Mouse (Mus musculus) limb, embryonic 14.5 days (tissue): Measurements from ENCODE around the gene Enoph1. TPM values are rescaled to one million over a fixed set of nuclear protein-coding genes. Genes with fewer than 3 reads are reported as not detected.
A peak's percentile ranks its signal among the peaks of the same experiment; 100 is the strongest.

Experiments
- ATAC-seq: fragments of 200-750 bp; cut with Nextera tagmentation; 2 replicates; pipeline ENCODE4 v1.8.0; 2017; ENCODE audit warnings: low read depth, moderate number of reproducible peaks, moderate TSS enrichment; ENCODE audit not compliant: low FRiP score
- DNase-seq: peaks from one replicate; pipeline ENCODE4 v3.0.0-alpha.2; 2015; ENCODE audit warnings: low spot score
- H3K27ac ChIP-seq: fragments of 300-500 bp; sonication (generic); replicated peaks from 2 replicates; pipeline ENCODE4 v1.5.1; 2014; ENCODE audit warnings: low read depth, mild to moderate bottlenecking, low read length, moderate library complexity, mixed read lengths
- H3K27me3 ChIP-seq: fragments of 300-500 bp; sonication (generic); 2 replicates; pipeline ENCODE4 v1.6.1; 2014; ENCODE audit warnings: low read length, mixed read lengths; ENCODE audit not compliant: control insufficient read depth, insufficient read depth
- H3K36me3 ChIP-seq: fragments of 300-500 bp; sonication (generic); 2 replicates; pipeline ENCODE4 v1.6.1; 2014; ENCODE audit warnings: mild to moderate bottlenecking, low read length, moderate library complexity, mixed read lengths; ENCODE audit not compliant: control insufficient read depth, insufficient read depth
- H3K4me1 ChIP-seq: fragments of 300-500 bp; sonication (generic); 2 replicates; pipeline ENCODE4 v1.6.1; 2014; ENCODE audit warnings: antibody characterized with exemption, low read length, mixed read lengths; ENCODE audit not compliant: control insufficient read depth, insufficient read depth
- H3K4me2 ChIP-seq: fragments of 300-500 bp; sonication (generic); replicated peaks from 2 replicates; pipeline ENCODE4 v1.6.1; 2014; ENCODE audit warnings: low read depth, mild to moderate bottlenecking, low read length, moderate library complexity; ENCODE audit not compliant: severe bottlenecking
- H3K4me3 ChIP-seq: fragments of 300-500 bp; sonication (generic); replicated peaks from 2 replicates; pipeline ENCODE4 v1.5.1; 2014; ENCODE audit warnings: low read length
- H3K9ac ChIP-seq: fragments of 300-500 bp; sonication (generic); 2 replicates; pipeline ENCODE4 v1.6.1; 2014; ENCODE audit warnings: mild to moderate bottlenecking, low read depth, low read length, moderate library complexity; ENCODE audit not compliant: severe bottlenecking
- H3K9me3 ChIP-seq: fragments of 300-500 bp; sonication (generic); 2 replicates; pipeline ENCODE4 v1.6.1; 2016; ENCODE audit warnings: low read length; ENCODE audit not compliant: control insufficient read depth
- POLR2A ChIP-seq: fragments of 200-500 bp; IDR thresholded peaks from 2 replicates; pipeline ENCODE4 v1.8.0; 2012; ENCODE audit warnings: inconsistent platforms, mild to moderate bottlenecking, moderate library complexity, borderline replicate concordance; ENCODE audit not compliant: insufficient read depth, insufficient read length; ENCODE audit errors: extremely low read depth
- WGBS: fragments of 180-500 bp; shearing (Covaris S2); extraction: QIAGEN DNeasy Blood & Tissue Kit; methylation state at CpG from one replicate; pipeline ENCODE4 v1.1.7; 2014; 5-methylcytosine and 5-hydroxymethylcytosine counted together
- polyA plus RNA-seq, 2 experiments: library from polyadenylated mRNA; depleted of rRNA in 1 of 2; stranded (reverse) in 1 of 2; unstranded in 1 of 2; fragments of >200 nt; fragmentation: Nextera tagmentation in 1 of 2; extraction: Ambion mirVana in 1 of 2; gene quantifications; 2 replicates each; pipeline versions ENCODE4 v1.2.1 to v1.2.3; 2012 to 2014

Enoph1 gene
- polyA plus RNA-seq, 2 experiments: 42.8 to 50.5 TPM

DNA sequence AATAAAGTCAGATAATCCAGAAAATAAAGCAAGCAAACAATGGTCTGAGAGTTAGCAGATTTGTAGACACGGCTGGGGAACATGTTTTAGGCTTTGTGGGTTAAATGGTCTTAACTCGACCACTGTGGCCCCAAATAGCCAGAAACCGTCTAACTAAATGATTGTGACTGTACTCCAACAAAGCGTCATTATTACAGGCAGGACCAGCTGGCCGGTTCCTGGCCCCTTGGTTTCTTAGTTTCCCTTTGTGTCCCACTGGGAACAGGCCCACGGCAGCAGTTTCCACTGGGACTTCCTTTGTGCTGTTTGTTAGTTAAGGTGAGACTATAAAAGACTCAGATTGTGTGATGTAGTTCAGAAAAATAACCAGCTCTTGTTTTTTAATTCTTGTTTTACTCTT lies 18.9 kb downstream of the Enoph1 start:
- no peak overlapping the region for H3K4me2 ChIP-seq
- H3K9ac ChIP-seq: no peak overlapping the region
- H3K27me3 ChIP-seq: no peaks in the 10 kb centered on the region
- no peak overlapping the region for H3K27ac ChIP-seq
- no peak for ATAC-seq
- WGBS: 36% methylated on average over 6 of the region's 6 CpGs
- TF ChIP-seq POLR2A: no peak
- DNase-seq: no peak
- no peak overlapping the region for H3K4me3 ChIP-seq
- peaks cover 4% of the 10 kb centered on the region; the same call in 1 of the 2 replicates for H3K4me1 ChIP-seq
- H3K9me3 ChIP-seq: no peaks in the 10 kb centered on the region
- H3K36me3 ChIP-seq: peaks cover 43% of the 10 kb centered on the region

DNA sequence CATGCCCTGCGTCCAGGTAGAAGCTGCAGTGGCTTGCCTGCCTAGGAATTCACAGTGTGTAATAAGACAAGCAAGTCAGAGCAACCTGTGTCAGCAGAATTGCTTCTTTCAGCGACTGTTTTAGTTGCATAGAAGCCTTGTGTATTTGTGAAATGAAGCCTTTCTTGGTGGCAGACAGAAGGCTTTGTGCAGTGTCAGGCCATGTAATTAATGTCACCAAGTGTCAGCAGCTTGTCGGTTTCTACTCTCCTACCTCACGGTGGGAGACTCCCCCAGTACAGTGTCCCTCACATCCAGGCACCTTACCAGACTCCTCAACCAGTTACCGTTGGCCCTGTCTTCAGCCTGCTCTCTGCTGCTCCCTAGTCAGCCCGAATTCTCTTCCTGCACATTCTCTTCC lies 19.5 kb downstream of the Enoph1 start:
- ATAC-seq (no peak), DNase-seq (no peak)
- no peaks in the 10 kb centered on the region for H3K9me3 ChIP-seq
- no peak overlapping the region for H3K4me3 ChIP-seq
- no peak overlapping the region for H3K27ac ChIP-seq
- no peaks in the 10 kb centered on the region for H3K27me3 ChIP-seq
- H3K4me1 ChIP-seq: peaks cover 4% of the 10 kb centered on the region; the same call in 1 of the 2 replicates
- peaks cover 49% of the 10 kb centered on the region for H3K36me3 ChIP-seq
- no peak overlapping the region for H3K4me2 ChIP-seq
- TF ChIP-seq POLR2A: no peak
- no peak overlapping the region for H3K9ac ChIP-seq
- WGBS: 64% methylated on average over 6 of the region's 6 CpGs

DNA sequence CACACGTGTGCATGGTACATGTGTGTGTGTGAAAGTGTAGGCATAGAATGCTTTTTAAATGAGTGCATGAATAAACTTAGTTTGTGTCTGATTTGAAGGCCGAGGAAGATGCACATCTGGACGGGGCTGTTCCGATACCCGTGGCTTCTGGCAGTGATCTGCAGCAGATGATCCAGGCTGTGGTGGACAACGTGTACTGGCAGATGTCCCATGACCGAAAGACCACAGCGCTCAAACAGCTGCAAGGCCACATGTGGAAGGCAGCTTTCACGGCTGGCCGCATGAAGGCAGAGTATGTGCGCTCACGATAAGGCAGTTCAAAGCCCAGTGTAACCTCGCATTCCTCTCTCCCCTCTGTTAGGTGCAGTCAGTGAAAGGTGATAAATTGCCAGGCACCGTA lies 21.1 kb downstream of the Enoph1 start:
- WGBS: 91% methylated on average over 14 of the region's 14 CpGs
- Histone ChIP-seq H3K36me3 (peaks cover 64% of the 10 kb centered on the region), H3K4me1 (0 out of 2 replicates have a peak, but pooled peaks cover 4% of the 10 kb centered on the region), H3K4me3 (no peak overlapping the region), H3K27ac (no peak overlapping the region), H3K4me2 (no peak overlapping the region), H3K9ac (no peak overlapping the region), H3K9me3 (no peaks in the 10 kb centered on the region), H3K27me3 (no peaks in the 10 kb centered on the region)
- DNase-seq: no peak
- TF ChIP-seq POLR2A: no peak
- no peak for ATAC-seq

DNA sequence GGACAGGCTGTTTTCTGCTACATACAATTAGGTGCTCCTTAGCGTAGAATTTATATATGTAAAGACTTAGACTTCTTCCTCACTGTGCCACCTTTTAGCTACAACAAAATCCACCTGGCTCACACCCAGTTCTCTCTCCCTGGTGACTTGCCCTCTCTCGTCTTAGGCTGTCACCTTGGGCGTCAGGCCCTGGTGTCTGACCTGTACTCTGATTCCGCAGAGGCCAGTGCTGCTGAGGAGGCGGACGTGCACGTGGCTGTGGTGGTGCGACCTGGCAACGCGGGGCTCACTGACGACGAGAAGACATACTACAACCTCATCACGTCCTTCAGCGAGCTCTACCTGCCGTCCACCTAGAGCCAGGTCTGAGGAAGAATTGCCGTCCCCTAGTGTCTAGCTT lies 27.8 kb downstream of the Enoph1 start:
- H3K9me3 ChIP-seq: no peaks in the 10 kb centered on the region
- no peaks in the 10 kb centered on the region for H3K4me1 ChIP-seq
- DNase-seq (no peak), ATAC-seq (no peak)
- peaks cover 50% of the 10 kb centered on the region for H3K36me3 ChIP-seq
- H3K27ac ChIP-seq: no peak overlapping the region
- no peak overlapping the region for H3K4me3 ChIP-seq
- TF ChIP-seq POLR2A: no peak
- WGBS: 93% methylated on average over 16 of the region's 16 CpGs
- H3K9ac ChIP-seq: no peak overlapping the region
- H3K27me3 ChIP-seq: no peaks in the 10 kb centered on the region
- H3K4me2 ChIP-seq: no peak overlapping the region

DNA sequence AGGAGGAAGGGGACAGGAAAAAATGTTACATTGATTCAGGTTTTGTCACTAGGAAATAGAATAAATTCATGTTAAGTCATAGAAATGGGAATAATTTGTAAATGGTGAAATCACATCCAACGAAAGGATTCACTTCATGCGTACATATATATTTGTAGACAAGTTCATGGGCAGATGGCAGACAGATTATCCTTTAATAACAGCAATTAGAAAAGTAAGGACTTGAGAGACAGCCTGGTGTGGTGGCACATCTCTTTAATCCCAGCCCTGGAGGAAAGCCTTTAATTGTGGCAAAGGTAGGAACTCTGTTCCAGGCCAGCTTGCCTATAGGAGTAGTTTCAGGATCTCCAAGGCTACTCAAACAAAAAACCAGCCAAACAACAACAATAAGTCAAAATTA lies 29.7 kb downstream of the Enoph1 start:
- Histone ChIP-seq H3K4me2 (no peak overlapping the region), H3K4me3 (no peak overlapping the region), H3K27ac (no peak overlapping the region), H3K9ac (no peak overlapping the region), H3K9me3 (no peaks in the 10 kb centered on the region), H3K27me3 (no peaks in the 10 kb centered on the region), H3K36me3 (peaks cover 42% of the 10 kb centered on the region), H3K4me1 (no peaks in the 10 kb centered on the region)
- 91% methylated on average over 2 of the region's 2 CpGs for WGBS
- TF ChIP-seq POLR2A: no peak
- ATAC-seq (no peak), DNase-seq (no peak)

DNA sequence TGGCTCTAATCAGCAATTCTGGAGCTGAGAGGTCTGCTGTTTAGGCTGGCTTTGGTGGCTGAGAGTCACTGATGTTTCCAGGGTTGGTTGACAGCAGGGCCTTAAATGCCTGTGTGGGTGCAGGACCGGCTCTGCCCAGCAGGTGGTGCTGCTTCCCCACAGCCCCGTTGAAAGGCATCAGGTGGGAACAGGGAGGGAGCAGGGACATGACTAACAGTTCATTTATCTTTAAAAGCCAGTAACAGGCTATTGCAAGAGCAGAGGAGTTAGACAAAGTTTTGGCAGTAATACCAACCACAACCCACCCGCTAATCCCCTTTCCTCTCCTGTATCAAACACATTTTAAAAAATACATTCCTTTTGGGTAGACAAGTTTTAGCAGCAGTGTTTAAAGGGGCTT lies 30.5 kb downstream of the Enoph1 start:
- H3K4me1 ChIP-seq: no peaks in the 10 kb centered on the region
- H3K36me3 ChIP-seq: peaks cover 35% of the 10 kb centered on the region
- H3K4me2 ChIP-seq: no peak overlapping the region
- no peak overlapping the region for H3K27ac ChIP-seq
- no peak for TF ChIP-seq POLR2A
- no peak overlapping the region for H3K9ac ChIP-seq
- DNase-seq (peak; percentile 73), ATAC-seq (peak; percentile 75; the same call in 1 of the 2 replicates)
- H3K27me3 ChIP-seq: no peaks in the 10 kb centered on the region
- H3K4me3 ChIP-seq: no peak overlapping the region
- WGBS: 21% methylated on average over 3 of the region's 3 CpGs
- no peaks in the 10 kb centered on the region for H3K9me3 ChIP-seq
